In the genomic region with DNA sequence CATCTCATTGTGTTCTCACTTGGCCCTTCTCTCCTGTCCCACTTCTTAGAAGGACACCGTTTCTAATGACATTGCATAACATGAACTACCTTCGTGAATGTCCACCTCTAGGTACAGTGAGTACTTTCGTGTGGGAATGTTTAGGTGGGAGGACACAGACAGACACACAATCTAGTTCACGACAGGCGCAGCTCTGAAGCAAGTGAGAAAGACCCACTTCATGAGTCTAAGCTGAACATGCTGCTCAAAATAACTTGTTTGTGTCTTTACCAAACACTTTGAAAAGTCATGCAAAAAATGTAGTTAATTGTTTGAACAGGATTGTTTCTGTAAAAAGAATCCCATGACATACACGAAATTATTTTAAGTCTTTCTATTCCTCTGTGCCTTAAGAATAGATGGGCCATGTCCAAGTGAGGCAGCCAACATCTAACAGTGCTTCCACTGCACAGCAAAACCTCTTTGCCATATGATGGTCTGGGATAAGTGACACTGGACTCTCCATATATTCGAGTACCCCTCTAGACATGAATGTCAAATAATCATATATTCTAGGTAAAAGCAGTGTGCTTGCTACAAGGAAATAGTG, we compare ENCODE assay signal across 12 mouse cellular contexts.
"Had no signal": no experiment of that assay in that cellular context is flagged by ENCODE, and none has a peak within 500 bp of the region (broad histone marks: within the 10 kb centered on the region; RNA-seq: fewer than 3 reads in every experiment).

No protein-coding gene starts in this region.

- DNase-seq: kidney, adult 11 months; kidney, adult 8-10 months; kidney, postnatal 10 days; kidney, postnatal 36 days; layer of hippocampus, postnatal 36 days; liver, embryonic 13.5 days; lung, adult 2 months; lung, postnatal 14 days; lung, postnatal 4 days; midbrain, embryonic 14.5 days; right cerebral cortex, postnatal 4 days; thymus, postnatal 36 days had no signal
